Mouse (Mus musculus): ENCODE results near the gene Wasf3.
"Not testable (repeated sequence)": the region's sequence is repeated elsewhere in the genome, so short reads cannot be mapped to it uniquely, and the experiment has no call there.

The Wasf3 gene

GRCm38 (mm10) chr5:146401012-146401411, 16.2 kb downstream of the Wasf3 start:
- ATAC-seq (ENCODE audit: low TSS enrichment) = not testable (repeated sequence)

GRCm38 (mm10) chr5:146402311-146402710, 17.5 kb downstream of the Wasf3 start:
- peak; percentile 50; the same call in 1 of the 2 replicates for ATAC-seq (ENCODE audit: low TSS enrichment)

GRCm38 (mm10) chr5:146403923-146404322, 19.1 kb downstream of the Wasf3 start:
- no peak for ATAC-seq (ENCODE audit: low TSS enrichment)

GRCm38 (mm10) chr5:146406133-146406532, 21.3 kb downstream of the Wasf3 start:
- ATAC-seq (ENCODE audit: low TSS enrichment) = no peak

GRCm38 (mm10) chr5:146407791-146408190, 23.0 kb downstream of the Wasf3 start:
- ATAC-seq (ENCODE audit: low TSS enrichment) = no peak

- 0 out of 2 replicates have a peak, but pooled peaks have one; percentile 2 for ATAC-seq (ENCODE audit: low TSS enrichment)
These were observed 23.8 kb downstream of the Wasf3 start for GRCm38 (mm10) chr5:146408604-146409003.

- ATAC-seq (ENCODE audit: low TSS enrichment) = no peak
These were observed 26.0 kb downstream of the Wasf3 start for GRCm38 (mm10) chr5:146410821-146411220.

- peak; percentile 50 for ATAC-seq (ENCODE audit: low TSS enrichment)
These were observed 28.1 kb downstream of the Wasf3 start for GRCm38 (mm10) chr5:146412743-146413430.

GRCm38 (mm10) chr5:146414611-146415010, 29.8 kb downstream of the Wasf3 start:
- no peak for ATAC-seq (ENCODE audit: low TSS enrichment)

GRCm38 (mm10) chr5:146415218-146415617, 30.4 kb downstream of the Wasf3 start:
- ATAC-seq (ENCODE audit: low TSS enrichment) = peak; percentile 31

- ATAC-seq (ENCODE audit: low TSS enrichment) = no peak
These were observed 31.7 kb downstream of the Wasf3 start for GRCm38 (mm10) chr5:146416331-146417110.

GRCm38 (mm10) chr5:146418092-146418491, 33.3 kb downstream of the Wasf3 start:
- ATAC-seq (ENCODE audit: low TSS enrichment) = no peak

GRCm38 (mm10) chr5:146420081-146420480, 35.3 kb downstream of the Wasf3 start:
- no peak for ATAC-seq (ENCODE audit: low TSS enrichment)

GRCm38 (mm10) chr5:146424711-146425326, 40.0 kb downstream of the Wasf3 start:
- ATAC-seq (ENCODE audit: low TSS enrichment) = peak; percentile 77

GRCm38 (mm10) chr5:146425656-146426055, 40.9 kb downstream of the Wasf3 start:
- ATAC-seq (ENCODE audit: low TSS enrichment) = no peak

GRCm38 (mm10) chr5:146428109-146428508, 43.3 kb downstream of the Wasf3 start:
- ATAC-seq (ENCODE audit: low TSS enrichment) = peak; percentile 50

- no peak for ATAC-seq (ENCODE audit: low TSS enrichment)
These were observed 47.0 kb downstream of the Wasf3 start for GRCm38 (mm10) chr5:146431821-146432220.

- ATAC-seq (ENCODE audit: low TSS enrichment) = no peak
These were observed 47.7 kb downstream of the Wasf3 start for GRCm38 (mm10) chr5:146432476-146432875.

GRCm38 (mm10) chr5:146435316-146435715, 50.5 kb downstream of the Wasf3 start:
- no peak for ATAC-seq (ENCODE audit: low TSS enrichment)

- ATAC-seq (ENCODE audit: low TSS enrichment) = no peak
These were observed 52.0 kb downstream of the Wasf3 start for GRCm38 (mm10) chr5:146436796-146437195.

- ATAC-seq (ENCODE audit: low TSS enrichment) = no peak
These were observed 54.5 kb downstream of the Wasf3 start for GRCm38 (mm10) chr5:146439152-146439781.

- no peak for ATAC-seq (ENCODE audit: low TSS enrichment)
These were observed 55.5 kb downstream of the Wasf3 start for GRCm38 (mm10) chr5:146440273-146440672.
